Comparison of ENCODE assay signal across 8 mouse cellular contexts in the genomic region with DNA sequence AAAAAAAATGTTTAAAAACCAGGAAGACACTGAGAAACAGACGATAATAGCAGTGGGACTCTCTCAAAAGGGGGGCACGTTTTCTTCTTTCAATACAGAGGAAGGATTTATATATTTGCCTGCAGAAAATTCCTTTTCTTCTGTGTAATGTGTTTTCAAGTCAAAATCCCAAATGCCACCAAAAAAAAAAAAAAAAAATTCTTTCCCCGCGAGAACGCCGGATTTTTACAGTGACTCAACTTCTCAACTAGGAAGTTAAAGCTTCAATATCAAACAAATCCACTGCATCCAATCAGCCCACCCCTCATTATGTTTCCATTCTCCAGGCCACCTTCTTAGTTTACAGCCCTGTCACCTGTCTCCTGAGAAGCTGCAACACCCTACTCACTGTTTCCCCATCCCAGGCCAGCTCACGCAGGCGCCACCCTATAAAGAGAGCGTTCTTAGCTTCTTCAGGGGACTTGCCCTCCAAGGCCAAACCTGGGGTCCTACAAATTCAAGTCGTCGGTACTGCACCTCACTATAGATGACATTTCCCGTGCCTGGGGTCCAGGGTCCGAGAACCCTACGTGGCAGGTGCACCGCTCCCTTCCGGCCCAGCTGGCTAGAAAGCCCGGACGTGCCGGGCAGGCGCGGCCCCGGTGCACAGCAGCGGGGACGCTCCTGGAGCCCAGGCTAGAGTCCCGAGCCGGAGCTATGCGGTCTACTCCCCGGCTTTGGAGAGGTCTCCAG. TPM values are rescaled to one million over a fixed set of nuclear protein-coding genes. Genes with fewer than 3 reads are reported as not detected.
A peak's percentile ranks its signal among the peaks of the same experiment; 100 is the strongest.
DNase-seq lines count a peak whose midpoint lies in the region; ATAC-seq and TF ChIP-seq lines count a peak whose summit lies in the region.

No protein-coding gene starts in this region.

- H3K4me3 ChIP-seq in kidney, adult 2 months (ENCODE audit: insufficient read depth, low read depth, low read length) = peak overlapping the region; percentile 61
- H3K4me3 ChIP-seq in hindbrain, embryonic 11.5 days (ENCODE audit: low read depth, low read length) = peak overlapping the region; percentile 91
- H3K4me3 ChIP-seq in midbrain, embryonic 11.5 days (ENCODE audit: low read depth, low read length) = peak overlapping the region; percentile 85

- in situ Hi-C loops in Patski (cut with MboI; ENCODE audit: low pct_unique_long_range_greater_than_20kb) = loop anchor here (5.0 kb wide), 1 partner anchor 61 kb away; no protein-coding TSS in a partner anchor

- peak overlapping the region; percentile 67 for H3K4me2 ChIP-seq in hindbrain, embryonic 11.5 days (replicated peaks; ENCODE audit: low read depth, low read length)
- peak overlapping the region; percentile 96 for H3K4me2 ChIP-seq in midbrain, embryonic 11.5 days

- H3K27ac ChIP-seq in kidney, adult 2 months (ENCODE audit: insufficient read depth, low read depth, low read length) = peak overlapping the region; percentile 91
- peak overlapping the region; percentile 86 for H3K27ac ChIP-seq in hindbrain, embryonic 11.5 days (ENCODE audit: low read depth, low read length)
- H3K27ac ChIP-seq in midbrain, embryonic 11.5 days (ENCODE audit: low read depth, low read length) = peak overlapping the region; percentile 78

- peaks cover 3% of the 10 kb centered on the region; the same call in 1 of the 2 replicates for H3K4me1 ChIP-seq in kidney, adult 2 months (ENCODE audit: control insufficient read depth, insufficient read depth, low read length)
- no peaks in the 10 kb centered on the region for H3K4me1 ChIP-seq in hindbrain, embryonic 11.5 days (replicated peaks; ENCODE audit: control insufficient read depth, insufficient read depth, low read length)
- peaks cover 4% of the 10 kb centered on the region; the same call in 1 of the 2 replicates for H3K4me1 ChIP-seq in midbrain, embryonic 11.5 days (ENCODE audit: control insufficient read depth, insufficient read depth, low read length)

- no peak for TF ChIP-seq CTCF in kidney, adult 2 months (conservative IDR thresholded peaks at IDR 0.05; ENCODE audit: insufficient read depth, insufficient read length, low read depth, low read length)
- TF ChIP-seq CTCF in Patski (IDR thresholded peaks at IDR 0.05) = no peak

- no peak for DNase-seq in kidney, adult 2 months
- no peak for DNase-seq in kidney, postnatal 10 days
- DNase-seq in Patski (ENCODE audit: low read depth, low spot score) = no peak
- no peak for DNase-seq in hindbrain, embryonic 11.5 days (ENCODE audit: low spot score)
- DNase-seq in midbrain, embryonic 11.5 days (ENCODE audit: low spot score, missing footprints) = no peak
- no peak for DNase-seq in left cerebral cortex, adult 9 months (ENCODE audit: low spot score in 2 of 2)
- DNase-seq in adrenal gland, adult 2 months = no peak
- no peak for DNase-seq in natural killer cell, adult 2 months (ENCODE audit: low spot score in 2 of 2)

- peak; percentile 41 for ATAC-seq in Patski
- no peak; the same call in none of the 2 replicates for ATAC-seq in hindbrain, embryonic 11.5 days (ENCODE audit: low FRiP score)
- peak; percentile 10 for ATAC-seq in midbrain, embryonic 11.5 days (ENCODE audit: low FRiP score)

- WGBS in kidney, adult 2 months = 5% methylated on average over 28 of the region's 28 CpGs
- WGBS in hindbrain, embryonic 11.5 days = 9% methylated on average over 28 of the region's 28 CpGs
- 10% methylated on average over 28 of the region's 28 CpGs for WGBS in midbrain, embryonic 11.5 days

- peak overlapping the region; percentile 69 for H3K9ac ChIP-seq in hindbrain, embryonic 11.5 days (ENCODE audit: low read depth, low read length)
- H3K9ac ChIP-seq in midbrain, embryonic 11.5 days (ENCODE audit: low read length) = peak overlapping the region; percentile 82

- H3K9me3 ChIP-seq in hindbrain, embryonic 11.5 days (ENCODE audit: control insufficient read depth, low read length) = no peaks in the 10 kb centered on the region
- no peaks in the 10 kb centered on the region for H3K9me3 ChIP-seq in midbrain, embryonic 11.5 days (ENCODE audit: control insufficient read depth, low read length)

- H3K27me3 ChIP-seq in kidney, adult 2 months (replicated peaks; ENCODE audit: control insufficient read depth, insufficient read depth, low read length) = no peaks in the 10 kb centered on the region
- no peaks in the 10 kb centered on the region for H3K27me3 ChIP-seq in Patski
- no peaks in the 10 kb centered on the region for H3K27me3 ChIP-seq in hindbrain, embryonic 11.5 days (ENCODE audit: control insufficient read depth, insufficient read depth, low read length)
- no peaks in the 10 kb centered on the region for H3K27me3 ChIP-seq in midbrain, embryonic 11.5 days (ENCODE audit: control insufficient read depth, insufficient read depth, low read length)

- TF ChIP-seq POLR2A in kidney, adult 2 months (IDR thresholded peaks at IDR 0.05; ENCODE audit: low read depth, low read length) = no peak

- POLR2A ChIA-PET in Patski (lab: Charles Lee) = interaction anchor here (0.5 to 1.1 kb wide), 5 partner anchors 13 to 1836 kb away, joined by 3 to 5 read pairs (median 3); no protein-coding TSS in a partner anchor

- CTCF ChIA-PET in Patski (lab: Charles Lee) = interaction anchor here (1.8 to 2.1 kb wide), 2 partner anchors 18 to 58 kb away, joined by 4 to 6 read pairs; no protein-coding TSS in a partner anchor

- no peaks in the 10 kb centered on the region for H3K36me3 ChIP-seq in kidney, adult 2 months (ENCODE audit: control insufficient read depth, insufficient read depth, low read length)
- H3K36me3 ChIP-seq in hindbrain, embryonic 11.5 days (ENCODE audit: control insufficient read depth, insufficient read depth, low read length) = no peaks in the 10 kb centered on the region
- H3K36me3 ChIP-seq in midbrain, embryonic 11.5 days (ENCODE audit: control insufficient read depth, insufficient read depth, low read length) = no peaks in the 10 kb centered on the region

RNA-seq across cellular contexts. Expression of a gene that starts 0.8 kb away (rescaled TPM):
- 23.5 and 25.5 TPM in 2 replicates for polyA plus RNA-seq in kidney, adult 2 months (2012; rRNA removed)
- 41.4 TPM for polyA plus RNA-seq in Patski (2021)
- 135 and 138 TPM in 2 replicates for polyA plus RNA-seq in hindbrain, embryonic 11.5 days (2014; fragmentation: Nextera tagmentation; extraction: Ambion mirVana)
- 143 and 159 TPM in 2 replicates for polyA plus RNA-seq in midbrain, embryonic 11.5 days (2014; fragmentation: Nextera tagmentation; extraction: Ambion mirVana)
- 100 to 1,000 TPM; 106 to 109 TPM for total RNA-seq in adrenal gland, adult 2 months (2021)
- polyA plus RNA-seq in adrenal gland, adult 2 months (2012; rRNA removed) = 9.0 and 10.3 TPM in 2 replicates

RNA-seq across cellular contexts. Expression of a gene that starts 0.8 kb away (rescaled TPM):
- 92.5 and 121 TPM in 2 replicates for polyA plus RNA-seq in kidney, adult 2 months (2012; rRNA removed)
- 55.1 TPM for polyA plus RNA-seq in Patski (2021)
- 107 and 108 TPM in 2 replicates for polyA plus RNA-seq in hindbrain, embryonic 11.5 days (2014; fragmentation: Nextera tagmentation; extraction: Ambion mirVana)
- 112 and 120 TPM in 2 replicates for polyA plus RNA-seq in midbrain, embryonic 11.5 days (2014; fragmentation: Nextera tagmentation; extraction: Ambion mirVana)
- 100 to 1,000 TPM; 103 to 124 TPM for total RNA-seq in adrenal gland, adult 2 months (2021)
- polyA plus RNA-seq in adrenal gland, adult 2 months (2012; rRNA removed) = 11.8 and 12.4 TPM in 2 replicates
